Mouse (Mus musculus): ENCODE data around the gene Gadd45b. TPM values are rescaled to one million over a fixed set of nuclear protein-coding genes. Genes with fewer than 3 reads are reported as not detected.

Gadd45b gene
- polyA plus RNA-seq (2015; fragmentation: Illumina TruSeq; extraction: RNeasy Lipid Tissue Mini Kit (QIAGEN cat#74804); ENCODE audit: insufficient read depth, low read depth, low replicate concordance), result 4.3 TPM

GRCm38 (mm10) chr10:80929299-80930226 is at the start of gene Gadd45b:
TSS of gene Gadd45b (plus strand) at chr10:80930073.

GRCm38 (mm10) chr10:80900318-80901247 is 29.3 kb upstream of the Gadd45b start, which contains the start of gene Timm13:
TSS of gene Timm13 (minus strand) at chr10:80900969.

GRCm38 (mm10) chr10:80917779-80918434 is 12.0 kb upstream of the Gadd45b start, which contains the start of gene Lmnb2:
TSS of gene Lmnb2 (minus strand) at chr10:80918245.

Other genes with a start within 250 kb of the Gadd45b start
- 3.8 TPM for gene Mob3a, start 228.1 kb upstream of the Gadd45b start, polyA plus RNA-seq (2015; fragmentation: Illumina TruSeq; extraction: RNeasy Lipid Tissue Mini Kit (QIAGEN cat#74804); ENCODE audit: insufficient read depth, low read depth, low replicate concordance)
- 24.6 TPM for gene Izumo4, start 227.9 kb upstream of the Gadd45b start, polyA plus RNA-seq (2015; fragmentation: Illumina TruSeq; extraction: RNeasy Lipid Tissue Mini Kit (QIAGEN cat#74804); ENCODE audit: insufficient read depth, low read depth, low replicate concordance)
- 48.4 TPM for gene Ap3d1, start 187.8 kb upstream of the Gadd45b start, polyA plus RNA-seq (2015; fragmentation: Illumina TruSeq; extraction: RNeasy Lipid Tissue Mini Kit (QIAGEN cat#74804); ENCODE audit: insufficient read depth, low read depth, low replicate concordance)
- gene Dot1l, start 174.9 kb upstream of the Gadd45b start, polyA plus RNA-seq (2015; fragmentation: Illumina TruSeq; extraction: RNeasy Lipid Tissue Mini Kit (QIAGEN cat#74804); ENCODE audit: insufficient read depth, low read depth, low replicate concordance), result 7.8 TPM
- gene Sf3a2, start 131.9 kb upstream of the Gadd45b start, polyA plus RNA-seq (2015; fragmentation: Illumina TruSeq; extraction: RNeasy Lipid Tissue Mini Kit (QIAGEN cat#74804); ENCODE audit: insufficient read depth, low read depth, low replicate concordance), result 9.5 TPM
- gene Plekhj1, start 131.4 kb upstream of the Gadd45b start, polyA plus RNA-seq (2015; fragmentation: Illumina TruSeq; extraction: RNeasy Lipid Tissue Mini Kit (QIAGEN cat#74804); ENCODE audit: insufficient read depth, low read depth, low replicate concordance), result 17.7 TPM
- not detected for gene Amh, start 124.8 kb upstream of the Gadd45b start, polyA plus RNA-seq (2015; fragmentation: Illumina TruSeq; extraction: RNeasy Lipid Tissue Mini Kit (QIAGEN cat#74804); ENCODE audit: insufficient read depth, low read depth, low replicate concordance)
- not detected for gene Jsrp1, start 116.6 kb upstream of the Gadd45b start, polyA plus RNA-seq (2015; fragmentation: Illumina TruSeq; extraction: RNeasy Lipid Tissue Mini Kit (QIAGEN cat#74804); ENCODE audit: insufficient read depth, low read depth, low replicate concordance)
- gene Oaz1, start 103.4 kb upstream of the Gadd45b start, polyA plus RNA-seq (2015; fragmentation: Illumina TruSeq; extraction: RNeasy Lipid Tissue Mini Kit (QIAGEN cat#74804); ENCODE audit: insufficient read depth, low read depth, low replicate concordance), result 185 TPM
- not detected for gene Lingo3, start 86.0 kb upstream of the Gadd45b start, polyA plus RNA-seq (2015; fragmentation: Illumina TruSeq; extraction: RNeasy Lipid Tissue Mini Kit (QIAGEN cat#74804); ENCODE audit: insufficient read depth, low read depth, low replicate concordance)
- 38.7 TPM for gene Lsm7, start 74.9 kb upstream of the Gadd45b start, polyA plus RNA-seq (2015; fragmentation: Illumina TruSeq; extraction: RNeasy Lipid Tissue Mini Kit (QIAGEN cat#74804); ENCODE audit: insufficient read depth, low read depth, low replicate concordance)
- gene Sppl2b, start 74.8 kb upstream of the Gadd45b start, polyA plus RNA-seq (2015; fragmentation: Illumina TruSeq; extraction: RNeasy Lipid Tissue Mini Kit (QIAGEN cat#74804); ENCODE audit: insufficient read depth, low read depth, low replicate concordance), result 7.9 TPM
- not detected for gene Tmprss9, start 58.2 kb upstream of the Gadd45b start, polyA plus RNA-seq (2015; fragmentation: Illumina TruSeq; extraction: RNeasy Lipid Tissue Mini Kit (QIAGEN cat#74804); ENCODE audit: insufficient read depth, low read depth, low replicate concordance)
- 31.2 TPM for gene Timm13, start 29.1 kb upstream of the Gadd45b start, polyA plus RNA-seq (2015; fragmentation: Illumina TruSeq; extraction: RNeasy Lipid Tissue Mini Kit (QIAGEN cat#74804); ENCODE audit: insufficient read depth, low read depth, low replicate concordance)
- 2.3 TPM for gene Lmnb2, start 11.8 kb upstream of the Gadd45b start, polyA plus RNA-seq (2015; fragmentation: Illumina TruSeq; extraction: RNeasy Lipid Tissue Mini Kit (QIAGEN cat#74804); ENCODE audit: insufficient read depth, low read depth, low replicate concordance)
- 1.4 TPM for gene Gng7, start 84.9 kb downstream of the Gadd45b start, polyA plus RNA-seq (2015; fragmentation: Illumina TruSeq; extraction: RNeasy Lipid Tissue Mini Kit (QIAGEN cat#74804); ENCODE audit: insufficient read depth, low read depth, low replicate concordance)
- not detected for gene Diras1, start 95.6 kb downstream of the Gadd45b start, polyA plus RNA-seq (2015; fragmentation: Illumina TruSeq; extraction: RNeasy Lipid Tissue Mini Kit (QIAGEN cat#74804); ENCODE audit: insufficient read depth, low read depth, low replicate concordance)
- 5.1 TPM for gene Slc39a3, start 107.4 kb downstream of the Gadd45b start, polyA plus RNA-seq (2015; fragmentation: Illumina TruSeq; extraction: RNeasy Lipid Tissue Mini Kit (QIAGEN cat#74804); ENCODE audit: insufficient read depth, low read depth, low replicate concordance)
- 24.1 TPM for gene Sgta, start 130.1 kb downstream of the Gadd45b start, polyA plus RNA-seq (2015; fragmentation: Illumina TruSeq; extraction: RNeasy Lipid Tissue Mini Kit (QIAGEN cat#74804); ENCODE audit: insufficient read depth, low read depth, low replicate concordance)
- gene Thop1, start 140.0 kb downstream of the Gadd45b start, polyA plus RNA-seq (2015; fragmentation: Illumina TruSeq; extraction: RNeasy Lipid Tissue Mini Kit (QIAGEN cat#74804); ENCODE audit: insufficient read depth, low read depth, low replicate concordance), result 11.8 TPM
- not detected for gene Creb3l3, start 168.8 kb downstream of the Gadd45b start, polyA plus RNA-seq (2015; fragmentation: Illumina TruSeq; extraction: RNeasy Lipid Tissue Mini Kit (QIAGEN cat#74804); ENCODE audit: insufficient read depth, low read depth, low replicate concordance)
- 47.4 TPM for gene Map2k2, start 175.8 kb downstream of the Gadd45b start, polyA plus RNA-seq (2015; fragmentation: Illumina TruSeq; extraction: RNeasy Lipid Tissue Mini Kit (QIAGEN cat#74804); ENCODE audit: insufficient read depth, low read depth, low replicate concordance)
- gene Zbtb7a, start 205.1 kb downstream of the Gadd45b start, polyA plus RNA-seq (2015; fragmentation: Illumina TruSeq; extraction: RNeasy Lipid Tissue Mini Kit (QIAGEN cat#74804); ENCODE audit: insufficient read depth, low read depth, low replicate concordance), result 5.4 TPM
- gene Pias4, start 237.8 kb downstream of the Gadd45b start, polyA plus RNA-seq (2015; fragmentation: Illumina TruSeq; extraction: RNeasy Lipid Tissue Mini Kit (QIAGEN cat#74804); ENCODE audit: insufficient read depth, low read depth, low replicate concordance), result 7.3 TPM
- gene Eef2, start 246.6 kb downstream of the Gadd45b start, polyA plus RNA-seq (2015; fragmentation: Illumina TruSeq; extraction: RNeasy Lipid Tissue Mini Kit (QIAGEN cat#74804); ENCODE audit: insufficient read depth, low read depth, low replicate concordance), result 283 TPM